Mouse (Mus musculus) limb, embryonic 10.5 days (tissue): ENCODE measurements around the gene Wars. TPM values are rescaled to one million over a fixed set of nuclear protein-coding genes. Genes with fewer than 3 reads are reported as not detected.

Experiments
- DNase-seq: peaks from one replicate; pipeline ENCODE4 v3.0.0-alpha.2; 2017; ENCODE audit warnings: low spot score
- H3K27ac ChIP-seq: fragments of 300-500 bp; sonication (generic); 2 replicates; pipeline ENCODE4 v1.5.1; 2016; ENCODE audit warnings: mild to moderate bottlenecking
- H3K27me3 ChIP-seq: fragments of 300-500 bp; sonication (generic); 2 replicates; pipeline ENCODE4 v1.6.1; 2016; ENCODE audit warnings: low read depth, mild to moderate bottlenecking; ENCODE audit not compliant: poor library complexity, severe bottlenecking
- H3K36me3 ChIP-seq: fragments of 300-500 bp; sonication (generic); 2 replicates; pipeline ENCODE4 v1.6.1; 2016; ENCODE audit warnings: mild to moderate bottlenecking, moderate library complexity
- H3K4me1 ChIP-seq: fragments of 300-500 bp; sonication (generic); 2 replicates; pipeline ENCODE4 v1.6.1; 2016
- H3K4me3 ChIP-seq: fragments of 300-500 bp; sonication (generic); 2 replicates; pipeline ENCODE4 v1.5.1; 2016; ENCODE audit warnings: mild to moderate bottlenecking, moderate library complexity
- H3K9me3 ChIP-seq: fragments of 300-500 bp; sonication (generic); replicated peaks from 2 replicates; pipeline ENCODE4 v1.6.1; 2016; ENCODE audit warnings: mild to moderate bottlenecking
- WGBS: fragments of 180-500 bp; shearing (Covaris S2); methylation state at CpG from one replicate; pipeline ENCODE4 v1.1.7; 2016; 5-methylcytosine and 5-hydroxymethylcytosine counted together
- polyA plus RNA-seq: library from polyadenylated mRNA; unstranded; fragments of >200 nt; fragmentation: Nextera tagmentation; extraction: Ambion mirVana; gene quantifications from 2 replicates; pipeline ENCODE4 v1.2.1, GENCODE M21; 2016

The Wars gene
- polyA plus RNA-seq, 1 experiment from 2014 or later, result 138 TPM

GRCm38 (mm10) chr12:108903600-108904275 lies 9.8 kb upstream of the Wars start:
- no peak overlapping the region for H3K27ac ChIP-seq
- peak; percentile 56 for DNase-seq

GRCm38 (mm10) chr12:108902940-108903339 lies 9.0 kb upstream of the Wars start:
- peaks cover 28% of the 10 kb centered on the region for H3K4me1 ChIP-seq
- peaks cover 4% of the 10 kb centered on the region for H3K27me3 ChIP-seq
- H3K27ac ChIP-seq, result no peak overlapping the region
- peak; percentile 79 for DNase-seq
- no peak overlapping the region for H3K4me3 ChIP-seq
- peaks cover 13% of the 10 kb centered on the region for H3K36me3 ChIP-seq
- WGBS, result 23% methylated on average over 8 of the region's 8 CpGs
- no peaks in the 10 kb centered on the region for H3K9me3 ChIP-seq

More at GRCm38 (mm10) chr12:108903600-108904275, 9.8 kb upstream of the Wars start:
- Histone ChIP-seq H3K27me3 (peaks cover 4% of the 10 kb centered on the region), H3K4me3 (no peak overlapping the region), H3K9me3 (no peaks in the 10 kb centered on the region), H3K36me3 (0 out of 2 replicates have a peak, but pooled peaks cover 6% of the 10 kb centered on the region), H3K4me1 (peaks cover 34% of the 10 kb centered on the region)
- 87% methylated on average over 8 of the region's 8 CpGs for WGBS

GRCm38 (mm10) chr12:108901346-108901745 lies 7.4 kb upstream of the Wars start:
- H3K4me3 ChIP-seq, result no peak overlapping the region

GRCm38 (mm10) chr12:108896006-108896405 lies 2.0 kb upstream of the Wars start:
- Histone ChIP-seq H3K4me1 (peaks cover 16% of the 10 kb centered on the region), H3K27ac (no peak overlapping the region), H3K4me3 (no peak overlapping the region), H3K9me3 (no peaks in the 10 kb centered on the region), H3K36me3 (peaks cover 18% of the 10 kb centered on the region), H3K27me3 (no peaks in the 10 kb centered on the region)
- DNase-seq, result no peak
- 86% methylated on average over 3 of the region's 3 CpGs for WGBS

More at GRCm38 (mm10) chr12:108901346-108901745, 7.4 kb upstream of the Wars start:
- Histone ChIP-seq H3K4me1 (peaks cover 21% of the 10 kb centered on the region), H3K27ac (no peak overlapping the region), H3K36me3 (peaks cover 15% of the 10 kb centered on the region), H3K27me3 (peaks cover 4% of the 10 kb centered on the region; the same call in 1 of the 2 replicates), H3K9me3 (no peaks in the 10 kb centered on the region)
- no peak for DNase-seq
- 87% methylated on average over 5 of the region's 5 CpGs for WGBS

GRCm38 (mm10) chr12:108894432-108894816 lies 450 bp upstream of the Wars start:
- DNase-seq, result no peak
- H3K4me3 ChIP-seq, result peak overlapping the region; percentile 93
- H3K27ac ChIP-seq, result peak overlapping the region; percentile 88
- H3K4me1 ChIP-seq, result peaks cover 16% of the 10 kb centered on the region
- 1% methylated on average over 7 of the region's 7 CpGs for WGBS
- peaks cover 26% of the 10 kb centered on the region for H3K36me3 ChIP-seq
- H3K9me3 ChIP-seq, result no peaks in the 10 kb centered on the region
- no peaks in the 10 kb centered on the region for H3K27me3 ChIP-seq

GRCm38 (mm10) chr12:108892989-108893714 lies 822 bp downstream of the Wars start, which contains the start of gene Wdr25:
Wdr25 (plus strand) TSS chr12:108893631.
- H3K4me1 ChIP-seq, result peaks cover 16% of the 10 kb centered on the region
- H3K36me3 ChIP-seq, result peaks cover 33% of the 10 kb centered on the region
- H3K27ac ChIP-seq, result peak within 1 kb of the TSS; percentile 88
- no peaks in the 10 kb centered on the region for H3K27me3 ChIP-seq
- peak within 1 kb of the TSS; percentile 93 for H3K4me3 ChIP-seq
- H3K9me3 ChIP-seq, result no peaks in the 10 kb centered on the region
- WGBS, result 23% methylated on average over 12 of the region's 12 CpGs
- DNase-seq, result no peak

GRCm38 (mm10) chr12:108888632-108889031 lies 5.3 kb downstream of the Wars start:
- H3K27ac ChIP-seq, result no peak overlapping the region
- peaks cover 9% of the 10 kb centered on the region for H3K4me1 ChIP-seq
- no peaks in the 10 kb centered on the region for H3K27me3 ChIP-seq
- H3K9me3 ChIP-seq, result no peaks in the 10 kb centered on the region
- H3K4me3 ChIP-seq, result no peak overlapping the region
- H3K36me3 ChIP-seq, result peaks cover 74% of the 10 kb centered on the region
- 67% methylated on average over 4 of the region's 4 CpGs for WGBS
- no peak for DNase-seq

GRCm38 (mm10) chr12:108887077-108887476 lies 6.9 kb downstream of the Wars start:
- Histone ChIP-seq H3K4me3 (no peak overlapping the region), H3K9me3 (no peaks in the 10 kb centered on the region), H3K4me1 (no peaks in the 10 kb centered on the region), H3K27me3 (no peaks in the 10 kb centered on the region), H3K27ac (no peak overlapping the region), H3K36me3 (peaks cover 90% of the 10 kb centered on the region)
- DNase-seq, result no peak
- 92% methylated on average over 4 of the region's 4 CpGs for WGBS

GRCm38 (mm10) chr12:108885906-108886305 lies 8.1 kb downstream of the Wars start:
- Histone ChIP-seq H3K4me1 (no peaks in the 10 kb centered on the region), H3K36me3 (peaks cover 95% of the 10 kb centered on the region), H3K4me3 (no peak overlapping the region), H3K9me3 (no peaks in the 10 kb centered on the region), H3K27ac (no peak overlapping the region), H3K27me3 (no peaks in the 10 kb centered on the region)
- DNase-seq, result no peak
- WGBS, result 100% methylated on average over 1 of the region's 1 CpGs

GRCm38 (mm10) chr12:108882776-108883175 lies 11.2 kb downstream of the Wars start:
- no peaks in the 10 kb centered on the region for H3K4me1 ChIP-seq
- H3K27me3 ChIP-seq, result no peaks in the 10 kb centered on the region
- H3K36me3 ChIP-seq, result peaks cover 97% of the 10 kb centered on the region
- H3K4me3 ChIP-seq, result no peak overlapping the region
- no peaks in the 10 kb centered on the region for H3K9me3 ChIP-seq
- no peak for DNase-seq
- 93% methylated on average over 8 of the region's 8 CpGs for WGBS
- no peak overlapping the region for H3K27ac ChIP-seq

- no peak overlapping the region for H3K27ac ChIP-seq
- H3K27me3 ChIP-seq, result no peaks in the 10 kb centered on the region
- no peaks in the 10 kb centered on the region for H3K4me1 ChIP-seq
- WGBS, result 91% methylated on average over 3 of the region's 3 CpGs
- no peak for DNase-seq
- peaks cover 95% of the 10 kb centered on the region for H3K36me3 ChIP-seq
- H3K9me3 ChIP-seq, result no peaks in the 10 kb centered on the region
- no peak overlapping the region for H3K4me3 ChIP-seq
Measured at GRCm38 (mm10) chr12:108881192-108881591, 12.8 kb downstream of the Wars start.

GRCm38 (mm10) chr12:108880606-108881005 lies 13.4 kb downstream of the Wars start:
- Histone ChIP-seq H3K27me3 (no peaks in the 10 kb centered on the region), H3K4me1 (no peaks in the 10 kb centered on the region), H3K36me3 (peaks cover 95% of the 10 kb centered on the region), H3K4me3 (no peak overlapping the region), H3K27ac (no peak overlapping the region), H3K9me3 (no peaks in the 10 kb centered on the region)
- 95% methylated on average over 5 of the region's 5 CpGs for WGBS
- no peak for DNase-seq

GRCm38 (mm10) chr12:108879138-108879537 lies 14.8 kb downstream of the Wars start:
- WGBS, result 95% methylated on average over 4 of the region's 4 CpGs
- peaks cover 95% of the 10 kb centered on the region for H3K36me3 ChIP-seq
- H3K27me3 ChIP-seq, result no peaks in the 10 kb centered on the region
- DNase-seq, result no peak
- no peaks in the 10 kb centered on the region for H3K4me1 ChIP-seq
- no peak overlapping the region for H3K27ac ChIP-seq
- H3K4me3 ChIP-seq, result no peak overlapping the region
- no peaks in the 10 kb centered on the region for H3K9me3 ChIP-seq
